ENCODE assay signal across 32 mouse cellular contexts in genomic region chr4:58504250-58504649, GRCm38 (mm10). TPM values are rescaled to one million over a fixed set of nuclear protein-coding genes. Genes with fewer than 3 reads are reported as not detected.
"Had no signal": no experiment of that assay in that cellular context is flagged by ENCODE, and none has a peak within 500 bp of the region (broad histone marks: within the 10 kb centered on the region; RNA-seq: fewer than 3 reads in every experiment).

No protein-coding gene starts in this region.

- H3K4me3 ChIP-seq: heart, adult 2 months; heart, embryonic 10.5 days; heart, embryonic 12.5 days; heart, embryonic 13.5 days; heart, embryonic 15.5 days; hindbrain, embryonic 10.5 days; hindbrain, embryonic 12.5 days; hindbrain, embryonic 13.5 days; hindbrain, embryonic 15.5 days; intestine, embryonic 15.5 days; layer of hippocampus, adult 2 months; left cerebral cortex, adult 2 months had no signal

- H3K27me3 ChIP-seq: heart, embryonic 12.5 days; heart, embryonic 13.5 days; heart, embryonic 15.5 days; hindbrain, embryonic 12.5 days; hindbrain, embryonic 13.5 days; hindbrain, embryonic 15.5 days; intestine, embryonic 15.5 days had no signal

- ATAC-seq: hindbrain, embryonic 16.5 days; hindbrain, postnatal 0 days; inflammation-experienced regulatory T-cells, adult 6 months; intestine, embryonic 15.5 days; intestine, embryonic 16.5 days; intestine, postnatal 0 days had no signal

- DNase-seq: heart, adult 18-20 months; heart, adult 2 months; heart, postnatal 10 days; heart, postnatal 14 days; heart, postnatal 36 days; heart, postnatal 4 days; kidney, adult 18-20 months; kidney, adult 2 months; kidney, adult 9 months; kidney, postnatal 10 days; kidney, postnatal 25 days; kidney, postnatal 4 days; layer of hippocampus, adult 9-11 months; layer of hippocampus, postnatal 36 days had no signal

- H3K9ac ChIP-seq: heart, embryonic 12.5 days; heart, embryonic 13.5 days; heart, embryonic 15.5 days; hindbrain, embryonic 12.5 days; hindbrain, embryonic 13.5 days; hindbrain, embryonic 14.5 days; hindbrain, embryonic 15.5 days; intestine, embryonic 15.5 days had no signal

- H3K9me3 ChIP-seq: heart, embryonic 10.5 days; heart, embryonic 12.5 days; heart, embryonic 13.5 days; heart, embryonic 15.5 days; hindbrain, embryonic 10.5 days; hindbrain, embryonic 12.5 days; hindbrain, embryonic 13.5 days; hindbrain, embryonic 15.5 days; intestine, embryonic 15.5 days had no signal

- H3K4me2 ChIP-seq: heart, embryonic 11.5 days; heart, embryonic 12.5 days; heart, embryonic 13.5 days; heart, embryonic 15.5 days; hindbrain, embryonic 12.5 days; hindbrain, embryonic 13.5 days; hindbrain, embryonic 14.5 days; hindbrain, embryonic 15.5 days; intestine, embryonic 15.5 days had no signal

- H3K27ac ChIP-seq: heart, adult 2 months; heart, embryonic 10.5 days; heart, embryonic 13.5 days; heart, embryonic 15.5 days; hindbrain, embryonic 10.5 days; hindbrain, embryonic 12.5 days; hindbrain, embryonic 13.5 days; hindbrain, embryonic 14.5 days; hindbrain, embryonic 15.5 days; hindbrain, postnatal 0 days; intestine, embryonic 15.5 days; layer of hippocampus, adult 2 months; left cerebral cortex, adult 2 months had no signal

- H3K36me3 ChIP-seq: heart, embryonic 13.5 days; heart, embryonic 15.5 days; hindbrain, embryonic 13.5 days; hindbrain, embryonic 15.5 days had no signal

RNA-seq across cellular contexts. Expression of gene Lpar1, which starts 49.4 kb away (rescaled TPM):
- polyA plus RNA-seq: inflammation-experienced regulatory T-cells, adult 6 months had no signal
